20 mouse cellular contexts compared by ENCODE assay signal in the genomic region with DNA sequence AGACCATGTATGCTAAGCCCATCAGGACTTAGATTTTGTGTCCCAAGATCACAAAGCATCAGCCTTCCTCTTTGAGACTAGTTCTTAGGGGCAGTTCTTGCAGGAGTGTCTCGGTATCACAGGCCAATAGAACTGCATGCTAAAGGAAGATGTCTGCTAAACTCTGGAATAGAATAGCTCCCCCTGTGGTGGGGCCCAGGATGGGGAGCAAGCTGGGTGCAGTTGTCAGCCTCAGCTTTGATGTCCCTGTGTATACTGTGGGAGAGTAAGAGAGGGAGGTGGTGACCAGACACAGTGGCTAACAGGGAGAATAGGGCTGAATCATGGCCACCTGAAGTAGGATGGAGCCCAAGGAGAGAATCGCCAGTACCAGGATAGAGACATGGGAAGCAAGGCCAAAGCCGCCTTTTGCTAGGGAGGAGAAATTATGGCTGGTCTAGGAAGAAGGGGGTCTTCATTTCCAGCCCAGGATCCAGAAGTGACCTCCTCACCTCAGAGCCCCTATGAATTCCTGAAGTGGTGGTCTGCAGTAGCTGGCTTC. TPM values are rescaled to one million over a fixed set of nuclear protein-coding genes. Genes with fewer than 3 reads are reported as not detected.
A peak's percentile ranks its signal among the peaks of the same experiment; 100 is the strongest.
DNase-seq lines count a peak whose midpoint lies in the region; ATAC-seq and TF ChIP-seq lines count a peak whose summit lies in the region.
"Had no signal": no experiment of that assay in that cellular context is flagged by ENCODE, and none has a peak within 500 bp of the region (broad histone marks: within the 10 kb centered on the region; RNA-seq: fewer than 3 reads in every experiment).

No protein-coding gene starts in this region.

- 75% methylated on average over 3 of the region's 3 CpGs for WGBS in hindbrain, postnatal 0 days
- WGBS in hindbrain, embryonic 10.5 days = 84% methylated on average over 3 of the region's 3 CpGs
- 84% methylated on average over 3 of the region's 3 CpGs for WGBS in lung, postnatal 0 days
- WGBS in limb, embryonic 10.5 days = 82% methylated on average over 3 of the region's 3 CpGs

- H3K4me1 ChIP-seq in hindbrain, postnatal 0 days (ENCODE audit: insufficient read depth, low read length) = peaks cover 7% of the 10 kb centered on the region
- peaks cover 48% of the 10 kb centered on the region for H3K4me1 ChIP-seq in hindbrain, embryonic 10.5 days (replicated peaks)
- no peaks in the 10 kb centered on the region for H3K4me1 ChIP-seq in lung, postnatal 0 days (ENCODE audit: insufficient read depth, low read depth, low read length)
- 0 out of 2 replicates have a peak, but pooled peaks cover 7% of the 10 kb centered on the region for H3K4me1 ChIP-seq in limb, embryonic 10.5 days
- H3K4me1 ChIP-seq: kidney, embryonic 15.5 days had no signal

- no peak for TF ChIP-seq EP300 in lung, postnatal 0 days (IDR thresholded peaks at IDR 0.05)

- peak; percentile 42 for TF ChIP-seq CTCF in hindbrain, postnatal 0 days (IDR thresholded peaks at IDR 0.05; ENCODE audit: low read depth)
- TF ChIP-seq CTCF in lung, postnatal 0 days (IDR thresholded peaks at IDR 0.05) = peak; percentile 20; the same call in 1 of the 2 replicates

- no peak for ATAC-seq in hindbrain, postnatal 0 days
- ATAC-seq in lung, postnatal 0 days = no peak
- ATAC-seq: hindbrain, embryonic 16.5 days had no signal

- no peak overlapping the region for H3K4me3 ChIP-seq in hindbrain, postnatal 0 days (ENCODE audit: low read length)
- no peak overlapping the region for H3K4me3 ChIP-seq in hindbrain, embryonic 10.5 days
- H3K4me3 ChIP-seq in lung, postnatal 0 days (ENCODE audit: low read depth, low read length) = no peak overlapping the region
- no peak overlapping the region for H3K4me3 ChIP-seq in limb, embryonic 10.5 days
- H3K4me3 ChIP-seq: embryonic facial prominence, embryonic 13.5 days; gastrocnemius, adult 2 months; kidney, embryonic 15.5 days; liver, embryonic 13.5 days had no signal

- no peak overlapping the region for H3K9ac ChIP-seq in hindbrain, postnatal 0 days (replicated peaks; ENCODE audit: low read length)
- H3K9ac ChIP-seq in lung, postnatal 0 days (replicated peaks; ENCODE audit: low read depth) = no peak overlapping the region
- H3K9ac ChIP-seq: embryonic facial prominence, embryonic 13.5 days; kidney, embryonic 15.5 days; liver, embryonic 13.5 days had no signal

- H3K27me3 ChIP-seq in hindbrain, postnatal 0 days (ENCODE audit: insufficient read depth, low read length) = no peaks in the 10 kb centered on the region
- 0 out of 2 replicates have a peak, but pooled peaks cover 6% of the 10 kb centered on the region for H3K27me3 ChIP-seq in hindbrain, embryonic 10.5 days (ENCODE audit: insufficient read depth, poor library complexity, severe bottlenecking)
- H3K27me3 ChIP-seq in lung, postnatal 0 days (replicated peaks; ENCODE audit: insufficient read depth, low read length) = no peaks in the 10 kb centered on the region
- H3K27me3 ChIP-seq in limb, embryonic 10.5 days (ENCODE audit: low read depth, poor library complexity, severe bottlenecking) = no peaks in the 10 kb centered on the region
- H3K27me3 ChIP-seq: embryonic facial prominence, embryonic 13.5 days; kidney, embryonic 15.5 days; Patski had no signal

- H3K9me3 ChIP-seq in hindbrain, postnatal 0 days (ENCODE audit: low read length) = no peaks in the 10 kb centered on the region
- H3K9me3 ChIP-seq in hindbrain, embryonic 10.5 days = no peaks in the 10 kb centered on the region
- no peaks in the 10 kb centered on the region for H3K9me3 ChIP-seq in lung, postnatal 0 days (ENCODE audit: low read length)
- no peaks in the 10 kb centered on the region for H3K9me3 ChIP-seq in limb, embryonic 10.5 days (replicated peaks)
- H3K9me3 ChIP-seq: embryonic facial prominence, embryonic 13.5 days; kidney, embryonic 15.5 days; liver, embryonic 13.5 days had no signal

- peak; percentile 11 for DNase-seq in cerebellum, adult 11-12 months
- DNase-seq in cerebellum, postnatal 25 days = no peak
- DNase-seq in hindbrain, postnatal 0 days (ENCODE audit: low spot score) = no peak
- DNase-seq in hindbrain, embryonic 10.5 days (ENCODE audit: low spot score) = no peak
- no peak for DNase-seq in lung, postnatal 0 days (ENCODE audit: low spot score)
- no peak for DNase-seq in lung, postnatal 36 days
- peak; percentile 23 for DNase-seq in limb, embryonic 10.5 days (ENCODE audit: low spot score)
- no peak for DNase-seq in yolk sac, embryonic 10.5 days (ENCODE audit: low spot score)
- DNase-seq: adrenal gland, postnatal 36 days; gastrocnemius, adult 2 months; heart, postnatal 14 days; liver, embryonic 13.5 days; lung, postnatal 10 days had no signal

- H3K27ac ChIP-seq in hindbrain, postnatal 0 days = no peak overlapping the region
- no peak overlapping the region for H3K27ac ChIP-seq in hindbrain, embryonic 10.5 days
- H3K27ac ChIP-seq in lung, postnatal 0 days (ENCODE audit: low read length) = no peak overlapping the region
- H3K27ac ChIP-seq in limb, embryonic 10.5 days = no peak overlapping the region
- H3K27ac ChIP-seq: embryonic facial prominence, embryonic 13.5 days; gastrocnemius, adult 2 months; kidney, embryonic 15.5 days; liver, embryonic 13.5 days had no signal

- no peaks in the 10 kb centered on the region for H3K36me3 ChIP-seq in hindbrain, postnatal 0 days (ENCODE audit: insufficient read depth, low read length)
- no peaks in the 10 kb centered on the region for H3K36me3 ChIP-seq in hindbrain, embryonic 10.5 days
- H3K36me3 ChIP-seq in lung, postnatal 0 days (ENCODE audit: insufficient read depth, low read length) = no peaks in the 10 kb centered on the region
- H3K36me3 ChIP-seq in limb, embryonic 10.5 days = no peaks in the 10 kb centered on the region
- H3K36me3 ChIP-seq: embryonic facial prominence, embryonic 13.5 days; kidney, embryonic 15.5 days; liver, embryonic 13.5 days had no signal

- no peak overlapping the region for H3K4me2 ChIP-seq in hindbrain, postnatal 0 days (ENCODE audit: low read depth, low read length)
- no peak overlapping the region for H3K4me2 ChIP-seq in lung, postnatal 0 days (replicated peaks; ENCODE audit: low read depth, low read length)
- H3K4me2 ChIP-seq: embryonic facial prominence, embryonic 13.5 days; kidney, embryonic 15.5 days; liver, embryonic 13.5 days had no signal

RNA-seq across cellular contexts. Expression of gene Gm20219, which starts 10.4 kb away (rescaled TPM):
- 0.10 and 0.54 TPM in 2 replicates for total RNA-seq in hindbrain, postnatal 0 days (2014; rRNA removed)
- 0.37 and 0.55 TPM in 2 replicates for polyA plus RNA-seq in hindbrain, postnatal 0 days (2015; fragmentation: Nextera tagmentation; extraction: Ambion mirVana)
- 0.30 and 0.92 TPM in 2 replicates for polyA plus RNA-seq in hindbrain, embryonic 10.5 days (2016; fragmentation: Nextera tagmentation; extraction: Ambion mirVana)
- 3.5 and 3.8 TPM in 2 replicates for polyA plus RNA-seq in lung, postnatal 0 days (2015; fragmentation: Nextera tagmentation; extraction: Ambion mirVana)
- polyA plus RNA-seq in limb, embryonic 10.5 days (2016; fragmentation: Nextera tagmentation; extraction: Ambion mirVana) = 0.58 and 1.3 TPM in 2 replicates

RNA-seq across cellular contexts. Expression of gene Znrf4, which starts 31.5 kb away (rescaled TPM):
- not detected in 2 replicates for total RNA-seq in hindbrain, postnatal 0 days (2014; rRNA removed)
- not detected in 2 replicates for polyA plus RNA-seq in hindbrain, postnatal 0 days (2015; fragmentation: Nextera tagmentation; extraction: Ambion mirVana)
- not detected in 2 replicates for polyA plus RNA-seq in hindbrain, embryonic 10.5 days (2016; fragmentation: Nextera tagmentation; extraction: Ambion mirVana)
- not detected in 2 replicates for polyA plus RNA-seq in lung, postnatal 0 days (2015; fragmentation: Nextera tagmentation; extraction: Ambion mirVana)
- polyA plus RNA-seq in limb, embryonic 10.5 days (2016; fragmentation: Nextera tagmentation; extraction: Ambion mirVana) = not detected in 2 replicates
- total RNA-seq: adrenal gland, postnatal 36 days; gastrocnemius, adult 2 months; heart, adult 8-10 months; heart, postnatal 14 days; layer of hippocampus, adult 18-20 months; left cerebral cortex, postnatal 14 days had no signal
- polyA plus RNA-seq: embryonic facial prominence, embryonic 13.5 days; hindbrain, embryonic 16.5 days; kidney, embryonic 15.5 days; liver, embryonic 13.5 days; Patski had no signal

RNA-seq across cellular contexts. Expression of gene Safb2, which starts 40.6 kb away (rescaled TPM):
- total RNA-seq in hindbrain, postnatal 0 days (2014; rRNA removed) = 34.1 and 45.2 TPM in 2 replicates
- 48.4 and 52.5 TPM in 2 replicates for polyA plus RNA-seq in hindbrain, postnatal 0 days (2015; fragmentation: Nextera tagmentation; extraction: Ambion mirVana)
- 83.6 and 98.7 TPM in 2 replicates for polyA plus RNA-seq in hindbrain, embryonic 10.5 days (2016; fragmentation: Nextera tagmentation; extraction: Ambion mirVana)
- 36.8 and 39.8 TPM in 2 replicates for polyA plus RNA-seq in lung, postnatal 0 days (2015; fragmentation: Nextera tagmentation; extraction: Ambion mirVana)
- 91.7 and 110 TPM in 2 replicates for polyA plus RNA-seq in limb, embryonic 10.5 days (2016; fragmentation: Nextera tagmentation; extraction: Ambion mirVana)

RNA-seq across cellular contexts. Expression of gene Safb, which starts 40.9 kb away (rescaled TPM):
- total RNA-seq in hindbrain, postnatal 0 days (2014; rRNA removed) = 40.8 and 47.0 TPM in 2 replicates
- polyA plus RNA-seq in hindbrain, postnatal 0 days (2015; fragmentation: Nextera tagmentation; extraction: Ambion mirVana) = 71.7 and 85.0 TPM in 2 replicates
- 119 and 146 TPM in 2 replicates for polyA plus RNA-seq in hindbrain, embryonic 10.5 days (2016; fragmentation: Nextera tagmentation; extraction: Ambion mirVana)
- 43.4 and 47.1 TPM in 2 replicates for polyA plus RNA-seq in lung, postnatal 0 days (2015; fragmentation: Nextera tagmentation; extraction: Ambion mirVana)
- polyA plus RNA-seq in limb, embryonic 10.5 days (2016; fragmentation: Nextera tagmentation; extraction: Ambion mirVana) = 161 and 183 TPM in 2 replicates

Comparison
In these comparisons a context has a peak if more than half of its experiments do, and no peak if none do; other contexts are left out.
1. DNase-seq: peak in cerebellum, adult 11-12 months (single experiment) and limb, embryonic 10.5 days (single experiment); none in cerebellum, postnatal 25 days (0 of 2), hindbrain, postnatal 0 days (single experiment), hindbrain, embryonic 10.5 days (single experiment), lung, postnatal 0 days (single experiment), lung, postnatal 36 days (single experiment) and yolk sac, embryonic 10.5 days (single experiment).